Mouse (Mus musculus) kidney, adult 2 months (tissue): ENCODE measurements around the gene Pitx3.

Experiments
- CTCF ChIP-seq: fragments of 200-500 bp; conservative IDR thresholded peaks from 2 replicates; pipeline ENCODE4 v1.5.1; 2011; ENCODE audit warnings: low read depth, mild to moderate bottlenecking, control low read depth, low read length, moderate library complexity, mixed read lengths; ENCODE audit not compliant: insufficient read depth, insufficient read length
- POLR2A ChIP-seq: fragments of 200-500 bp; IDR thresholded peaks from one replicate; pipeline ENCODE4 v1.6.1; 2011; ENCODE audit warnings: low read depth, low read length, control low read depth

- no peak for TF ChIP-seq CTCF
- no peak for TF ChIP-seq POLR2A
Measured at GRCm38 (mm10) chr19:46103437-46104186, 44.5 kb downstream of the Pitx3 start.
